Mouse (Mus musculus): Measurements from ENCODE around the gene Ftsj3. TPM values are rescaled to one million over a fixed set of nuclear protein-coding genes. Genes with fewer than 3 reads are reported as not detected.
"Not testable (repeated sequence)": the region's sequence is repeated elsewhere in the genome, so short reads cannot be mapped to it uniquely, and the experiment has no call there.

Ftsj3 gene
- polyA plus RNA-seq, 1 experiment from 2014 or later = 72.1 TPM

DNA sequence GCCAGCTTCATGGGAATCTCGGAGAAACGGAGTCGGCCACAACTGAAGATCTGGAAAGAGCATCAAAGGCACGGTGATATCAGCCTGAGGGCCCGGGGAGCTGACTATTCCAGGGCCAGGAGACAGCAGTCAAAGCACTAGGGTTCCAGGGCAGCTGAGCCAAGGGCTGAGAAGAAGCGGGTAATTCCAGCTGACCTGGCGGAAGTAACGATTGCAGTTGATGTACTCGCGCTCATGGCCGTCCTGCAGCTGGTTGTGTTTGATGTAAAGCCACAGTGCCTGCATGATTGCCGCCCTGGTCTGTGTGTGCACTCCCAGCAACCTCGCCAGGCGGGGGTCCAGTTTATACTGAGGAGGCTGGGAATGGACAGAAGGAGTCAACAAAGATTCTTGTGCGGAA is 9.1 kb upstream of the Ftsj3 start:
- no peaks in the 10 kb centered on the region for H3K27me3 ChIP-seq (ENCODE audit: control insufficient read depth, insufficient read depth, low read length)
- no peak overlapping the region for H3K4me3 ChIP-seq (ENCODE audit: low read length)
- peaks cover 23% of the 10 kb centered on the region for H3K4me1 ChIP-seq (ENCODE audit: control insufficient read depth, insufficient read depth, low read length)
- H3K9ac ChIP-seq (ENCODE audit: low read depth, low read length) = no peak overlapping the region
- 94% methylated on average over 15 of the region's 15 CpGs for WGBS
- no peaks in the 10 kb centered on the region for H3K9me3 ChIP-seq (ENCODE audit: control insufficient read depth, low read length)
- no peak for ATAC-seq (ENCODE audit: low FRiP score, low TSS enrichment)
- H3K4me2 ChIP-seq (replicated peaks; ENCODE audit: low read depth, low read length) = no peak overlapping the region
- H3K27ac ChIP-seq (ENCODE audit: low read depth, low read length) = no peak overlapping the region
- peaks cover 74% of the 10 kb centered on the region for H3K36me3 ChIP-seq (ENCODE audit: control insufficient read depth, insufficient read depth, low read length)

DNA sequence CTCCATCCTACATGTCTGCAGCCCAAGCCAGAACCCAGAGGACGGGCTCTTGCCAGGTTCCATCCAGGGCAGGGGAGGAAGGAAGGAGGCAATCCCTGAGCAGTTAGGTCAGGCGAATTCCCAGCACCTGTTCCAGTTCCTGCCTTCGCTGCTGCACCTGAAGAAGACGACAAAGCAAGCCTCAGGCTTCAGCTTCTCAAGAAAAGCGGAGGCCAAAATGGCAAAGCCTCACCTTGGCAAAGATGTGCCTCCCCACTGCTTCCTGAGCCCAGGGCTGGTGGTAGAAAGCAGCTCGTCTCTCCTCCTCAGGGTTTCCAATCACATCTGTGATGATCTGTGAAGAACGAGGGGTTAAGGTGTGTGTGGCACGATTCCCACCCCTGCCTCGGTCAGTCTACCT is 8.1 kb upstream of the Ftsj3 start:
- no peak for ATAC-seq (ENCODE audit: low FRiP score, low TSS enrichment)
- H3K9me3 ChIP-seq (ENCODE audit: control insufficient read depth, low read length) = no peaks in the 10 kb centered on the region
- WGBS = 90% methylated on average over 9 of the region's 9 CpGs
- H3K4me3 ChIP-seq (ENCODE audit: low read length) = no peak overlapping the region
- no peak overlapping the region for H3K27ac ChIP-seq (ENCODE audit: low read depth, low read length)
- no peak overlapping the region for H3K4me2 ChIP-seq (replicated peaks; ENCODE audit: low read depth, low read length)
- H3K9ac ChIP-seq (ENCODE audit: low read depth, low read length) = no peak overlapping the region
- H3K36me3 ChIP-seq (ENCODE audit: control insufficient read depth, insufficient read depth, low read length) = peaks cover 81% of the 10 kb centered on the region
- no peaks in the 10 kb centered on the region for H3K27me3 ChIP-seq (ENCODE audit: control insufficient read depth, insufficient read depth, low read length)
- peaks cover 16% of the 10 kb centered on the region for H3K4me1 ChIP-seq (ENCODE audit: control insufficient read depth, insufficient read depth, low read length)

- H3K4me1 ChIP-seq (ENCODE audit: control insufficient read depth, insufficient read depth, low read length) = peaks cover 9% of the 10 kb centered on the region; the same call in 1 of the 2 replicates
- 63% methylated on average over 14 of the region's 14 CpGs for WGBS
- H3K36me3 ChIP-seq (ENCODE audit: control insufficient read depth, insufficient read depth, low read length) = peaks cover 74% of the 10 kb centered on the region
- no peak overlapping the region for H3K4me2 ChIP-seq (replicated peaks; ENCODE audit: low read depth, low read length)
- no peak overlapping the region for H3K27ac ChIP-seq (ENCODE audit: low read depth, low read length)
- H3K4me3 ChIP-seq (ENCODE audit: low read length) = no peak overlapping the region
- no peaks in the 10 kb centered on the region for H3K9me3 ChIP-seq (ENCODE audit: control insufficient read depth, low read length)
- no peaks in the 10 kb centered on the region for H3K27me3 ChIP-seq (ENCODE audit: control insufficient read depth, insufficient read depth, low read length)
- ATAC-seq (ENCODE audit: low FRiP score, low TSS enrichment) = no peak
- no peak overlapping the region for H3K9ac ChIP-seq (ENCODE audit: low read depth, low read length)
Observed at GRCm38 (mm10) chr11:106260826-106261450, 5.1 kb upstream of the Ftsj3 start.

DNA sequence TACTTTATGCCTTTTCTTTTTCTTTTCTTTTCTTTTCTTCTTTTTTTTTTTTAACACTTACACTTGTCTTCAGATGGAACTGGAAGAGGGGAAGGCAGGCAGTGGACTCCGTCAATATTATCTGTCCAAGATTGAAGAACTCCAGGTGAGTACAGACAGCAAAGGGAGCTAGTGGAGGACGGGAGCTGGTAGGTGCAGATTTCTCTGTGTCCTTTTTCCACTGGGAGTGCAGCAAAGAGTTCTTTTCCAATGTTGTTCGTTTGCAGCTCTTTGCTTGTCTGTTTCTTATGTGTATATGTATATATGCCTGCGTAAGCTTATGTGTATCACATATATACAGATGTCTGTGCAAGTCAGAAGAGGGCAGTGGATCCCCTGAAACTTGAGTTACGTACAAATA is 896 bp upstream of the Ftsj3 start:
- Histone ChIP-seq H3K27me3 (ENCODE audit: control insufficient read depth, insufficient read depth, low read length) (no peaks in the 10 kb centered on the region), H3K27ac (ENCODE audit: low read depth, low read length) (no peak overlapping the region), H3K4me3 (ENCODE audit: low read length) (peak overlapping the region; percentile 91), H3K4me1 (ENCODE audit: control insufficient read depth, insufficient read depth, low read length) (peaks cover 15% of the 10 kb centered on the region; the same call in 1 of the 2 replicates), H3K4me2 (replicated peaks; ENCODE audit: low read depth, low read length) (peak overlapping the region; percentile 53), H3K36me3 (ENCODE audit: control insufficient read depth, insufficient read depth, low read length) (peaks cover 52% of the 10 kb centered on the region), H3K9ac (ENCODE audit: low read depth, low read length) (peak overlapping the region; percentile 86; the same call in 1 of the 2 replicates), H3K9me3 (ENCODE audit: control insufficient read depth, low read length) (no peaks in the 10 kb centered on the region)
- no peak for ATAC-seq (ENCODE audit: low FRiP score, low TSS enrichment)
- 72% methylated on average over 5 of the region's 5 CpGs for WGBS

DNA sequence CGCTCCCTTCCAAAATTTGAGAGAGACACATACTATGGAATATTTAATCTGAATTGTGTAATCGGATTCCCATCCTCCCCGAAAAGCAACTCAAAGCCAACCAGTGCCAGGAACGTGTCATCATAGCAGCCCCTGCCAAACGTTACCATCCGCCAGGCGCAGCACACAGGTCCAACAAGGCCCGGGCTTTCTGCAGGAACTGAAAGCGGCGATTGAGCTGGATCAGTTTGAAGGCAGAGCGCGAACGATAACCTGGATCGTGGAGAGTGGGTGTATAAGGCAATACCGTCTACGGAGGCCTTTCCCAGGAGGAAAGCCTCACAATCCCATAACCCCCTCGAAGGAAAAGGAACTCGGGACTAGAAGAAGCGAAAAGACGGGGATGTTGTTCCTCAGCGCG is 705 bp downstream of the Ftsj3 start:
- peak; percentile 28; the same call in 1 of the 2 replicates for ATAC-seq (ENCODE audit: low FRiP score, low TSS enrichment)
- WGBS = 2% methylated on average over 22 of the region's 22 CpGs
- Histone ChIP-seq H3K9ac (ENCODE audit: low read depth, low read length) (peak overlapping the region; percentile 86), H3K4me3 (ENCODE audit: low read length) (peak overlapping the region; percentile 91), H3K27me3 (ENCODE audit: control insufficient read depth, insufficient read depth, low read length) (no peaks in the 10 kb centered on the region), H3K4me1 (ENCODE audit: control insufficient read depth, insufficient read depth, low read length) (peaks cover 15% of the 10 kb centered on the region; the same call in 1 of the 2 replicates), H3K4me2 (replicated peaks; ENCODE audit: low read depth, low read length) (peak overlapping the region; percentile 83), H3K27ac (ENCODE audit: low read depth, low read length) (peak overlapping the region; percentile 32; the same call in 1 of the 2 replicates), H3K9me3 (ENCODE audit: control insufficient read depth, low read length) (no peaks in the 10 kb centered on the region), H3K36me3 (ENCODE audit: control insufficient read depth, insufficient read depth, low read length) (peaks cover 56% of the 10 kb centered on the region)

GRCm38 (mm10) chr11:106254767-106255166 is 1.1 kb downstream of the Ftsj3 start:
- H3K27ac ChIP-seq (ENCODE audit: low read depth, low read length) = no peak overlapping the region
- H3K9me3 ChIP-seq (ENCODE audit: control insufficient read depth, low read length) = no peaks in the 10 kb centered on the region
- peaks cover 60% of the 10 kb centered on the region for H3K36me3 ChIP-seq (ENCODE audit: control insufficient read depth, insufficient read depth, low read length)
- peak overlapping the region; percentile 83 for H3K4me2 ChIP-seq (replicated peaks; ENCODE audit: low read depth, low read length)
- peak overlapping the region; percentile 91 for H3K4me3 ChIP-seq (ENCODE audit: low read length)
- 25% methylated on average over 2 of the region's 2 CpGs for WGBS
- H3K9ac ChIP-seq (ENCODE audit: low read depth, low read length) = peak overlapping the region; percentile 86
- H3K4me1 ChIP-seq (ENCODE audit: control insufficient read depth, insufficient read depth, low read length) = peaks cover 15% of the 10 kb centered on the region; the same call in 1 of the 2 replicates
- ATAC-seq (ENCODE audit: low FRiP score, low TSS enrichment) = no peak
- H3K27me3 ChIP-seq (ENCODE audit: control insufficient read depth, insufficient read depth, low read length) = no peaks in the 10 kb centered on the region

DNA sequence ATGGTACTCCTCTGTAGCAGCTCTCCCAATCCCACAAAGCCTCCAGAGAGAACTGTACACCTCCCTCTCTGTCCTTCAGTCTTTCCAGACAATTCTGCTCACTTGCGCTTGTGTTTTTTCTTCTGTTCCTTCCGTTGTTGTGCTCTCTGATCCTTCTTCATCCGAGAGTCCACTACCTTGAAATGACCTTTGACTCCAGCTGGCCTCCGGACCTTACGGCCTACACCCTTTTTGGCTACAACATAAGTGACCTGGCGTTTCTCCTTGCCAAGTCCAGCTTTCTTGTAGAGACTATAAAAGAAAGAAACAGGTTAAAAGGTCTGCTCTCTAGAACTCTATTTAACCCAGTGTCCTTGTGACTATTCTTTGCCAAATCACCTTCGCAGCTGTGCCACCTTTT is 6.6 kb downstream of the Ftsj3 start:
- Histone ChIP-seq H3K9ac (ENCODE audit: low read depth, low read length) (no peak overlapping the region), H3K4me1 (ENCODE audit: control insufficient read depth, insufficient read depth, low read length) (no peaks in the 10 kb centered on the region), H3K27ac (ENCODE audit: low read depth, low read length) (no peak overlapping the region), H3K9me3 (ENCODE audit: control insufficient read depth, low read length) (peaks cover 5% of the 10 kb centered on the region), H3K27me3 (ENCODE audit: control insufficient read depth, insufficient read depth, low read length) (no peaks in the 10 kb centered on the region), H3K36me3 (ENCODE audit: control insufficient read depth, insufficient read depth, low read length) (peaks cover 94% of the 10 kb centered on the region), H3K4me2 (replicated peaks; ENCODE audit: low read depth, low read length) (no peak overlapping the region), H3K4me3 (ENCODE audit: low read length) (no peak overlapping the region)
- no peak for ATAC-seq (ENCODE audit: low FRiP score, low TSS enrichment)
- whole genome bisulfite sequencing = 81% methylated on average over 7 of the region's 7 CpGs

GRCm38 (mm10) chr11:106246834-106247233 is 9.0 kb downstream of the Ftsj3 start:
- H3K27me3 ChIP-seq (ENCODE audit: control insufficient read depth, insufficient read depth, low read length) = no peaks in the 10 kb centered on the region
- ATAC-seq (ENCODE audit: low FRiP score, low TSS enrichment) = no peak
- no peak overlapping the region for H3K4me3 ChIP-seq (ENCODE audit: low read length)
- no peak overlapping the region for H3K4me2 ChIP-seq (replicated peaks; ENCODE audit: low read depth, low read length)
- no peak overlapping the region for H3K9ac ChIP-seq (ENCODE audit: low read depth, low read length)
- 90% methylated on average over 1 of the region's 1 CpGs for WGBS
- peaks cover 5% of the 10 kb centered on the region for H3K9me3 ChIP-seq (ENCODE audit: control insufficient read depth, low read length)
- H3K4me1 ChIP-seq (ENCODE audit: control insufficient read depth, insufficient read depth, low read length) = no peaks in the 10 kb centered on the region
- H3K27ac ChIP-seq (ENCODE audit: low read depth, low read length) = no peak overlapping the region
- H3K36me3 ChIP-seq (ENCODE audit: control insufficient read depth, insufficient read depth, low read length) = peaks cover 100% of the 10 kb centered on the region

DNA sequence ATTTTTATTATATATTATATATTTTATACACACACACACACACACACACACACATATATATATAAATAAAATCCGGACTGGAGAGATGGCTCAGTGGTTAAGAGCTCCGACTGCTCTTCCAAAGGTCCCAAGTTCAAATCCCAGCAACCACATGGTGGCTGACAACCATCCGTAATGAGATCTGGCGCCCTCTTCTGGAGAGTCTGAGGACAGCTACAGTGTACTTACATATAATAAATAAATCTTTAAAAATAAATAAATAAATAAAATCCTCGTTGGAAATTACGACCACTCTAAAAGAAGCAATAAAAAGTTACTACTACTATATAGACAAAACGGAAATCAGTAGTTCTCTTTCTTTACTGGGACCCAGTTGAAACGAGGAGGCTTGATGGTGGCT is 21.9 kb downstream of the Ftsj3 start:
- H3K9ac ChIP-seq (ENCODE audit: low read depth, low read length); H3K9me3 ChIP-seq (ENCODE audit: control insufficient read depth, low read length); H3K4me2 ChIP-seq (replicated peaks; ENCODE audit: low read depth, low read length); H3K4me1 ChIP-seq (ENCODE audit: control insufficient read depth, insufficient read depth, low read length); H3K4me3 ChIP-seq (ENCODE audit: low read length); H3K27ac ChIP-seq (ENCODE audit: low read depth, low read length); ATAC-seq (ENCODE audit: low FRiP score, low TSS enrichment); H3K27me3 ChIP-seq (ENCODE audit: control insufficient read depth, insufficient read depth, low read length): not testable (repeated sequence)
- WGBS = 77% methylated on average over 8 of the region's 8 CpGs
- H3K36me3 ChIP-seq (ENCODE audit: control insufficient read depth, insufficient read depth, low read length) = peaks cover 86% of the 10 kb centered on the region
